Mouse (Mus musculus) lung, embryonic 16.5 days (tissue): ENCODE measurements around the gene 4931428F04Rik. TPM values are rescaled to one million over a fixed set of nuclear protein-coding genes. Genes with fewer than 3 reads are reported as not detected.

Source experiments
- ATAC-seq: fragments of 200-750 bp; cut with Nextera tagmentation; 2 replicates; pipeline ENCODE4 v1.8.0; 2017; ENCODE audit warnings: low read depth, mild to moderate bottlenecking, moderate library complexity
- H3K27ac ChIP-seq: fragments of 300-500 bp; sonication (generic); 2 replicates; pipeline ENCODE4 v1.5.1; 2014; ENCODE audit warnings: mild to moderate bottlenecking, control low read depth, low read length
- H3K27me3 ChIP-seq: fragments of 300-500 bp; sonication (generic); 2 replicates; pipeline ENCODE4 v1.6.1; 2014; ENCODE audit warnings: low read depth, low read length, mixed read lengths; ENCODE audit not compliant: control insufficient read depth, insufficient read depth
- H3K36me3 ChIP-seq: fragments of 300-500 bp; sonication (generic); 2 replicates; pipeline ENCODE4 v1.6.1; 2014; ENCODE audit warnings: low read length; ENCODE audit not compliant: control insufficient read depth, insufficient read depth
- H3K4me1 ChIP-seq: fragments of 300-500 bp; sonication (generic); replicated peaks from 2 replicates; pipeline ENCODE4 v1.6.1; 2014; ENCODE audit warnings: low read length, mixed read lengths; ENCODE audit not compliant: control insufficient read depth, insufficient read depth
- H3K4me2 ChIP-seq: fragments of 300-500 bp; sonication (generic); 2 replicates; pipeline ENCODE4 v1.6.1; 2014; ENCODE audit warnings: low read depth, low read length, control low read depth
- H3K4me3 ChIP-seq: fragments of 300-500 bp; sonication (generic); 2 replicates; pipeline ENCODE4 v1.5.1; 2014; ENCODE audit warnings: mild to moderate bottlenecking, low read length, control low read depth
- H3K9ac ChIP-seq: fragments of 300-500 bp; sonication (generic); 2 replicates; pipeline ENCODE4 v1.6.1; 2014; ENCODE audit warnings: low read length, control low read depth
- H3K9me3 ChIP-seq: fragments of 300-500 bp; sonication (generic); 2 replicates; pipeline ENCODE4 v1.6.1; 2016; ENCODE audit warnings: low read length; ENCODE audit not compliant: control insufficient read depth
- WGBS: fragments of 180-500 bp; shearing (Covaris S2); extraction: QIAGEN DNeasy Blood & Tissue Kit; methylation state at CpG from one replicate; pipeline ENCODE4 v1.1.7; 2014; 5-methylcytosine and 5-hydroxymethylcytosine counted together
- polyA plus RNA-seq: library from polyadenylated mRNA; unstranded; fragments of >200 nt; fragmentation: Nextera tagmentation; extraction: Ambion mirVana; gene quantifications from 2 replicates; pipeline ENCODE4 v1.2.1, GENCODE M21; 2015

Gene 4931428F04Rik
- polyA plus RNA-seq, 1 experiment from 2014 or later, result 9.5 TPM

- H3K27me3 ChIP-seq, result no peaks in the 10 kb centered on the region
- no peak overlapping the region for H3K9ac ChIP-seq
- peaks cover 29% of the 10 kb centered on the region for H3K36me3 ChIP-seq
- WGBS, result 91% methylated on average over 8 of the region's 8 CpGs
- H3K4me1 ChIP-seq, result peaks cover 28% of the 10 kb centered on the region
- no peak for ATAC-seq
- no peak overlapping the region for H3K4me3 ChIP-seq
- no peak overlapping the region for H3K4me2 ChIP-seq
- no peaks in the 10 kb centered on the region for H3K9me3 ChIP-seq
- H3K27ac ChIP-seq, result no peak overlapping the region
These were observed 10.3 kb upstream of the 4931428F04Rik start for GRCm38 (mm10) chr8:105299962-105300361.

GRCm38 (mm10) chr8:105298351-105299252 lies 8.9 kb upstream of the 4931428F04Rik start:
- Histone ChIP-seq H3K4me2 (peak overlapping the region; percentile 98), H3K27ac (no peak overlapping the region), H3K9me3 (no peaks in the 10 kb centered on the region), H3K9ac (peak overlapping the region; percentile 89), H3K4me1 (peaks cover 17% of the 10 kb centered on the region), H3K27me3 (no peaks in the 10 kb centered on the region), H3K36me3 (peaks cover 29% of the 10 kb centered on the region), H3K4me3 (peak overlapping the region; percentile 83)
- no peak for ATAC-seq
- WGBS, result 47% methylated on average over 18 of the region's 18 CpGs

GRCm38 (mm10) chr8:105297511-105298192 lies 8.0 kb upstream of the 4931428F04Rik start, which contains the start of gene E2f4:
E2f4 (plus strand) TSS chr8:105297663.
- Histone ChIP-seq H3K36me3 (peaks cover 23% of the 10 kb centered on the region), H3K4me1 (peaks cover 17% of the 10 kb centered on the region), H3K27ac (peak within 1 kb of the TSS; percentile 78), H3K27me3 (no peaks in the 10 kb centered on the region), H3K4me2 (peak within 1 kb of the TSS; percentile 98), H3K4me3 (peak within 1 kb of the TSS; percentile 83), H3K9me3 (no peaks in the 10 kb centered on the region), H3K9ac (peak within 1 kb of the TSS; percentile 89)
- peak; percentile 90 for ATAC-seq
- WGBS, result under 1% methylated on average over 50 of the region's 58 CpGs

GRCm38 (mm10) chr8:105295895-105296573 lies 6.4 kb upstream of the 4931428F04Rik start, which contains the start of gene Exoc3l:
Exoc3l (minus strand) TSS chr8:105296101.
- Histone ChIP-seq H3K4me3 (peak within 1 kb of the TSS; percentile 83), H3K4me1 (peaks cover 17% of the 10 kb centered on the region), H3K9ac (peak within 1 kb of the TSS; percentile 12), H3K4me2 (peak within 1 kb of the TSS; percentile 98), H3K9me3 (no peaks in the 10 kb centered on the region), H3K36me3 (peaks cover 10% of the 10 kb centered on the region), H3K27me3 (no peaks in the 10 kb centered on the region), H3K27ac (peak within 1 kb of the TSS; percentile 78)
- 46% methylated on average over 11 of the region's 11 CpGs for WGBS
- peak; percentile 10; the same call in 1 of the 2 replicates for ATAC-seq

- no peak for ATAC-seq
- peaks cover 6% of the 10 kb centered on the region for H3K27me3 ChIP-seq
- WGBS, result 47% methylated on average over 11 of the region's 11 CpGs
- peak overlapping the region; percentile 12; the same call in 1 of the 2 replicates for H3K9ac ChIP-seq
- peak overlapping the region; percentile 78 for H3K27ac ChIP-seq
- peak overlapping the region; percentile 51 for H3K4me2 ChIP-seq
- H3K4me1 ChIP-seq, result peaks cover 24% of the 10 kb centered on the region
- H3K36me3 ChIP-seq, result peaks cover 5% of the 10 kb centered on the region
- peak overlapping the region; percentile 34 for H3K4me3 ChIP-seq
- H3K9me3 ChIP-seq, result no peaks in the 10 kb centered on the region
These were observed 5.6 kb upstream of the 4931428F04Rik start for GRCm38 (mm10) chr8:105295256-105295655.

- Histone ChIP-seq H3K9ac (peak overlapping the region; percentile 12; the same call in 1 of the 2 replicates), H3K27me3 (peaks cover 7% of the 10 kb centered on the region), H3K36me3 (no peaks in the 10 kb centered on the region; the same call in 1 of the 2 replicates), H3K4me3 (peak overlapping the region; percentile 34), H3K27ac (no peak overlapping the region), H3K4me1 (peaks cover 28% of the 10 kb centered on the region), H3K4me2 (peak overlapping the region; percentile 51), H3K9me3 (no peaks in the 10 kb centered on the region)
- WGBS, result 56% methylated on average over 9 of the region's 9 CpGs
- ATAC-seq, result no peak
These were observed 5.1 kb upstream of the 4931428F04Rik start for GRCm38 (mm10) chr8:105294776-105295175.

- no peak for ATAC-seq
- Histone ChIP-seq H3K4me3 (no peak overlapping the region), H3K4me2 (no peak overlapping the region), H3K27me3 (peaks cover 7% of the 10 kb centered on the region), H3K9ac (no peak overlapping the region; the same call in 1 of the 2 replicates), H3K27ac (no peak overlapping the region), H3K9me3 (no peaks in the 10 kb centered on the region), H3K36me3 (no peaks in the 10 kb centered on the region), H3K4me1 (peaks cover 27% of the 10 kb centered on the region)
- WGBS, result 61% methylated on average over 19 of the region's 19 CpGs
These were observed 3.7 kb upstream of the 4931428F04Rik start for GRCm38 (mm10) chr8:105293405-105293804.

GRCm38 (mm10) chr8:105292471-105292870 lies 2.8 kb upstream of the 4931428F04Rik start:
- Histone ChIP-seq H3K27ac (no peak overlapping the region), H3K9me3 (no peaks in the 10 kb centered on the region), H3K4me3 (no peak overlapping the region), H3K36me3 (no peaks in the 10 kb centered on the region), H3K4me1 (peaks cover 27% of the 10 kb centered on the region), H3K9ac (no peak overlapping the region), H3K27me3 (peaks cover 7% of the 10 kb centered on the region), H3K4me2 (no peak overlapping the region)
- ATAC-seq, result no peak
- 69% methylated on average over 7 of the region's 7 CpGs for WGBS
